Mouse (Mus musculus) embryonic fibroblast, embryonic 13.5 days (primary cell): ENCODE results near the gene Rap1gds1. TPM values are rescaled to one million over a fixed set of nuclear protein-coding genes. Genes with fewer than 3 reads are reported as not detected.

ENCODE experiments used
- H3K27ac ChIP-seq: 2 replicates; pipeline ENCODE4 v1.5.1; 2012; ENCODE audit warnings: low read length, control low read depth, inconsistent platforms; ENCODE audit not compliant: insufficient read depth
- H3K4me1 ChIP-seq: 2 replicates; pipeline ENCODE4 v1.6.1; 2011; ENCODE audit warnings: low read length; ENCODE audit not compliant: control insufficient read depth, insufficient read depth
- H3K4me3 ChIP-seq: 2 replicates; pipeline ENCODE4 v1.5.1; 2011; ENCODE audit warnings: mild to moderate bottlenecking, control low read depth, low read length; ENCODE audit not compliant: insufficient read depth
- CTCF ChIP-seq: IDR thresholded peaks from 2 replicates; pipeline ENCODE4 v1.5.1; 2011; ENCODE audit warnings: mild to moderate bottlenecking, control low read depth, low read length, moderate library complexity, borderline replicate concordance; ENCODE audit not compliant: insufficient read depth
- POLR2A ChIP-seq: IDR thresholded peaks from 2 replicates; pipeline ENCODE4 v1.6.1; 2011; ENCODE audit warnings: low read depth, mild to moderate bottlenecking, control low read depth, low read length, moderate library complexity
- polyA plus RNA-seq: library from polyadenylated mRNA; stranded (reverse); fragments of >200 nt; gene quantifications from 2 replicates; pipeline ENCODE4 v1.2.4, GENCODE M21; 2011; ENCODE audit warnings: low read depth; ENCODE audit not compliant: missing spikeins, insufficient read length

The Rap1gds1 gene
- polyA plus RNA-seq, 1 experiment = 91.4 TPM

GRCm38 (mm10) chr3:139012352-139012751 is 62.6 kb downstream of the Rap1gds1 start:
- H3K27ac ChIP-seq = no peak overlapping the region
- H3K4me1 ChIP-seq = no peaks in the 10 kb centered on the region
- no peak overlapping the region for H3K4me3 ChIP-seq
- TF ChIP-seq CTCF = no peak
- TF ChIP-seq POLR2A = no peak

- no peak overlapping the region for H3K4me3 ChIP-seq
- no peak for TF ChIP-seq CTCF
- no peak for TF ChIP-seq POLR2A
- no peaks in the 10 kb centered on the region for H3K4me1 ChIP-seq
- H3K27ac ChIP-seq = no peak overlapping the region
These were observed 69.3 kb downstream of the Rap1gds1 start for GRCm38 (mm10) chr3:139005669-139006068.

- Histone ChIP-seq H3K4me3 (no peak overlapping the region), H3K27ac (no peak overlapping the region), H3K4me1 (no peaks in the 10 kb centered on the region)
- TF ChIP-seq POLR2A (no peak), CTCF (no peak)
These were observed 72.2 kb downstream of the Rap1gds1 start for GRCm38 (mm10) chr3:139002774-139003173.

- TF ChIP-seq CTCF (no peak), POLR2A (no peak)
- Histone ChIP-seq H3K27ac (no peak overlapping the region), H3K4me1 (no peaks in the 10 kb centered on the region), H3K4me3 (no peak overlapping the region)
These were observed 74.7 kb downstream of the Rap1gds1 start for GRCm38 (mm10) chr3:139000071-139000867.

- H3K27ac ChIP-seq = no peak overlapping the region
- TF ChIP-seq POLR2A = no peak
- TF ChIP-seq CTCF = no peak
- no peaks in the 10 kb centered on the region for H3K4me1 ChIP-seq
- H3K4me3 ChIP-seq = no peak overlapping the region
These were observed 81.5 kb downstream of the Rap1gds1 start for GRCm38 (mm10) chr3:138993473-138993872.

- Histone ChIP-seq H3K4me1 (no peaks in the 10 kb centered on the region), H3K4me3 (no peak overlapping the region), H3K27ac (no peak overlapping the region)
- TF ChIP-seq CTCF = no peak
- no peak for TF ChIP-seq POLR2A
These were observed 83.6 kb downstream of the Rap1gds1 start for GRCm38 (mm10) chr3:138991367-138991766.

- H3K4me3 ChIP-seq = no peak overlapping the region
- TF ChIP-seq POLR2A (no peak), CTCF (no peak)
- no peaks in the 10 kb centered on the region for H3K4me1 ChIP-seq
- H3K27ac ChIP-seq = no peak overlapping the region
These were observed 85.9 kb downstream of the Rap1gds1 start for GRCm38 (mm10) chr3:138989141-138989540.

- Histone ChIP-seq H3K4me3 (no peak overlapping the region), H3K4me1 (no peaks in the 10 kb centered on the region), H3K27ac (no peak overlapping the region)
- no peak for TF ChIP-seq POLR2A
- no peak for TF ChIP-seq CTCF
These were observed 87.0 kb downstream of the Rap1gds1 start for GRCm38 (mm10) chr3:138988004-138988403.

- Histone ChIP-seq H3K4me3 (no peak overlapping the region), H3K27ac (no peak overlapping the region), H3K4me1 (0 out of 2 replicates have a peak, but pooled peaks cover 2% of the 10 kb centered on the region)
- TF ChIP-seq POLR2A = no peak
- TF ChIP-seq CTCF = no peak
These were observed 92.8 kb downstream of the Rap1gds1 start for GRCm38 (mm10) chr3:138982249-138982648.

- Histone ChIP-seq H3K27ac (no peak overlapping the region), H3K4me3 (no peak overlapping the region), H3K4me1 (0 out of 2 replicates have a peak, but pooled peaks cover 2% of the 10 kb centered on the region)
- TF ChIP-seq POLR2A (no peak), CTCF (no peak)
These were observed 97.6 kb downstream of the Rap1gds1 start for GRCm38 (mm10) chr3:138977413-138977812.

- Histone ChIP-seq H3K4me3 (no peak overlapping the region), H3K4me1 (no peaks in the 10 kb centered on the region), H3K27ac (no peak overlapping the region)
- no peak for TF ChIP-seq CTCF
- TF ChIP-seq POLR2A = no peak
These were observed 107.4 kb downstream of the Rap1gds1 start for GRCm38 (mm10) chr3:138967627-138968026.
